ENCODE assay signal across 8 mouse cellular contexts in the genomic region with DNA sequence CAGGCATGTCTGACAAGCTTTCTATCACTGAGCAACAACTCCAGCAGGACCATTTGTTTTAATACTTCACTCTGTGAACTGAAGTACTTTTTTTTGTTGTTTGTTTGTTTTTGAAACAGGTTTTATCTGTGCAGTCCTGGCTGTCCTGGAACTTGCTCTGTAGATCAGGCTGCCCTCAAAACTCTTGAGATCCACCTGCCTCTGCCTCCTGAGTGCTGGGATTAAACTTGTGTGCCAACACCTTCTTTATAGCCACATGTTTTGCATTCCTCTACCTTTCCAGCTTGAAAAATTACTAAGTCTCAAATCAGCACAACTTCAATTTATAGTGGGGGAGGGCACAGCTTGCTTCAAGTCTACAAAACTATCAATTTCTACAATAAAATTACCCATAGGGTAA. TPM values are rescaled to one million over a fixed set of nuclear protein-coding genes. Genes with fewer than 3 reads are reported as not detected.
DNase-seq lines count a peak whose midpoint lies in the region; ATAC-seq and TF ChIP-seq lines count a peak whose summit lies in the region.

No protein-coding gene starts in this region.

- H3K4me3 ChIP-seq in CH12.LX (replicated peaks in 1 of 3; ENCODE audit: low read depth in 2 of 3, low read length in 2 of 3, poor library complexity in 1 of 3): peak overlapping the region in 2 of 3 experiments; percentile 2 to 89
- peak overlapping the region; percentile 98 for H3K4me3 ChIP-seq in heart, postnatal 0 days (ENCODE audit: low read depth, low read length)
- peak overlapping the region; percentile 77 for H3K4me3 ChIP-seq in liver, embryonic 16.5 days (ENCODE audit: low read depth, low read length)

- TF ChIP-seq RAD21 in CH12.LX (IDR thresholded peaks at IDR 0.05; ENCODE audit: low read depth, low read length): no peak

- H3K27me3 ChIP-seq in CH12.LX (replicated peaks): no peaks in the 10 kb centered on the region
- no peaks in the 10 kb centered on the region for H3K27me3 ChIP-seq in heart, postnatal 0 days (ENCODE audit: control insufficient read depth, insufficient read depth, low read length)
- H3K27me3 ChIP-seq in liver, embryonic 16.5 days (ENCODE audit: control insufficient read depth, insufficient read depth, low read depth, low read length): no peaks in the 10 kb centered on the region

- no peak overlapping the region for H3K27ac ChIP-seq in CH12.LX (ENCODE audit: insufficient read depth, low read depth)
- H3K27ac ChIP-seq in heart, postnatal 0 days (ENCODE audit: low read depth): peak overlapping the region; percentile 27
- H3K27ac ChIP-seq in liver, embryonic 16.5 days (ENCODE audit: low read length): 0 out of 2 replicates have a peak overlapping the region, but pooled peaks have one; percentile 14

- peaks cover 0 to 45% of the 10 kb centered on the region in 2 experiments; a peak in 2 of 4 replicates for H3K4me1 ChIP-seq in CH12.LX (ENCODE audit: control insufficient read depth in 1 of 2, insufficient read depth in 2 of 2)
- H3K4me1 ChIP-seq in heart, postnatal 0 days (ENCODE audit: control insufficient read depth, insufficient read depth): peaks cover 42% of the 10 kb centered on the region
- H3K4me1 ChIP-seq in liver, embryonic 16.5 days (ENCODE audit: control insufficient read depth, low read depth, low read length): peaks cover 21% of the 10 kb centered on the region

- no peak for TF ChIP-seq POLR2A in CH12.LX (IDR thresholded peaks at IDR 0.05; ENCODE audit: low read depth, low read length)

- in situ Hi-C loops in CH12.LX (cut with MboI; ENCODE audit: low pct_ligation_motif_present, low pct_unique_long_range_greater_than_20kb, low sequenced_read_pairs): loop anchor here (25.0 kb wide), 1 partner anchor 268 kb away; no protein-coding TSS in a partner anchor

- no peak for TF ChIP-seq EP300 in CH12.LX (IDR thresholded peaks at IDR 0.05; ENCODE audit: low read length)
- TF ChIP-seq EP300 in heart, postnatal 0 days (IDR thresholded peaks at IDR 0.05; ENCODE audit: low read depth): no peak

- dilution Hi-C loops in CH12.LX (cut with MboI; ENCODE audit: extremely low pct_ligation_motif_present, extremely low pct_unique_long_range_greater_than_20kb, low sequenced_read_pairs): no loop called here

- no peak for TF ChIP-seq CTCF in CH12.LX (conservative IDR thresholded peaks at IDR 0.05 in 1 of 2, IDR thresholded peaks at IDR 0.05 in 1 of 2; ENCODE audit: low read depth in 2 of 2, low read length in 2 of 2)
- TF ChIP-seq CTCF in heart, postnatal 0 days (IDR thresholded peaks at IDR 0.05; ENCODE audit: low read depth): no peak

- DNase-seq in heart, adult 11 months: peak; percentile 73
- DNase-seq in heart, adult 9 months (ENCODE audit: low spot score in 2 of 2): no peak
- no peak for DNase-seq in CH12.LX (ENCODE audit: extremely low read depth)
- DNase-seq in heart, postnatal 0 days (ENCODE audit: low spot score): no peak
- no peak for DNase-seq in layer of hippocampus, postnatal 25 days (ENCODE audit: extremely low spot score in 1 of 2, low spot score in 1 of 2)
- no peak for DNase-seq in spleen, postnatal 36 days (ENCODE audit: low spot score in 2 of 2)
- DNase-seq in left cerebral cortex, postnatal 36 days (ENCODE audit: low spot score in 2 of 2): no peak

- peaks cover 0 to 8% of the 10 kb centered on the region in 2 experiments for H3K36me3 ChIP-seq in CH12.LX (replicated peaks in 1 of 2; ENCODE audit: control insufficient read depth in 1 of 2, insufficient read depth in 1 of 2, low read length in 1 of 2)
- no peaks in the 10 kb centered on the region for H3K36me3 ChIP-seq in heart, postnatal 0 days (replicated peaks; ENCODE audit: control insufficient read depth, insufficient read depth, low read length)
- H3K36me3 ChIP-seq in liver, embryonic 16.5 days (ENCODE audit: control insufficient read depth, insufficient read depth): no peaks in the 10 kb centered on the region

- H3K9me3 ChIP-seq in CH12.LX (replicated peaks; ENCODE audit: low read length): no peaks in the 10 kb centered on the region
- no peaks in the 10 kb centered on the region for H3K9me3 ChIP-seq in heart, postnatal 0 days (replicated peaks; ENCODE audit: control insufficient read depth, low read length)
- no peaks in the 10 kb centered on the region for H3K9me3 ChIP-seq in liver, embryonic 16.5 days (replicated peaks; ENCODE audit: control insufficient read depth, low read length)

- intact Hi-C loops in left cerebral cortex, postnatal 36 days (cut with DNase I): no loop called here

- H3K9ac ChIP-seq in CH12.LX (ENCODE audit: insufficient read depth, low read depth): peak overlapping the region; percentile 73; the same call in 1 of the 2 replicates
- H3K9ac ChIP-seq in heart, postnatal 0 days (replicated peaks; ENCODE audit: low read depth, low read length): no peak overlapping the region
- H3K9ac ChIP-seq in liver, embryonic 16.5 days (ENCODE audit: low read depth, low read length): peak overlapping the region; percentile 28; the same call in 1 of the 2 replicates

- no peak for ATAC-seq in heart, postnatal 0 days (ENCODE audit: insufficient read depth, low read depth)
- ATAC-seq in liver, embryonic 16.5 days (ENCODE audit: low read depth): no peak

- H3K79me2 ChIP-seq in CH12.LX (replicated peaks; ENCODE audit: control insufficient read depth, extremely low read depth, insufficient read depth, poor library complexity, severe bottlenecking): peaks cover 47% of the 10 kb centered on the region

- peak overlapping the region; percentile 95 for H3K4me2 ChIP-seq in CH12.LX (ENCODE audit: insufficient read depth, low read depth, poor library complexity, severe bottlenecking)
- H3K4me2 ChIP-seq in heart, postnatal 0 days (ENCODE audit: low read depth, low read length): peak overlapping the region; percentile 63
- peak overlapping the region; percentile 71 for H3K4me2 ChIP-seq in liver, embryonic 16.5 days (ENCODE audit: low read depth, low read length)

TF ChIP-seq in CH12.LX, 34 proteins besides CTCF, POLR2A, EP300 and RAD21:
- no peak for TF ChIP-seq E2F4 (IDR thresholded peaks at IDR 0.05; ENCODE audit: insufficient replicate concordance, low read depth, low read length)
- no peak for TF ChIP-seq USF2 (conservative IDR thresholded peaks at IDR 0.05; ENCODE audit: low read depth, low read length)

RNA-seq across cellular contexts. Expression of a gene that starts 31.0 kb away (rescaled TPM):
- total RNA-seq in CH12.LX (2012; rRNA removed) (1.8 and 2.4 TPM in 2 replicates), CH12.LX (2014; rRNA removed) (2.7 and 4.2 TPM in 2 replicates)
- polyA plus RNA-seq in CH12.LX (2012; ENCODE audit: insufficient read length, low read depth): 2.0 and 2.8 TPM in 2 replicates
- not detected in 2 replicates for total RNA-seq in heart, postnatal 0 days (2014; rRNA removed; ENCODE audit: low replicate concordance)
- 0.20 and 0.21 TPM in 2 replicates for polyA plus RNA-seq in heart, postnatal 0 days (2015; fragmentation: Nextera tagmentation; extraction: Ambion mirVana)
- polyA plus RNA-seq in liver, embryonic 16.5 days (2015; fragmentation: Nextera tagmentation; extraction: Ambion mirVana): 0.22 and 0.28 TPM in 2 replicates
- 1 to 10 TPM; 1.8 to 2.1 TPM for total RNA-seq in layer of hippocampus, postnatal 25 days (2021)
- total RNA-seq in left cerebral cortex, postnatal 36 days (2021): 1 to 10 TPM; 1.8 to 2.0 TPM

RNA-seq across cellular contexts. Expression of a gene that starts 31.1 kb away (rescaled TPM):
- 6.2 and 6.6 TPM in 2 replicates for total RNA-seq in CH12.LX (2012; rRNA removed)
- 3.4 and 4.2 TPM in 2 replicates for total RNA-seq in CH12.LX (2014; rRNA removed)
- 2.3 and 2.9 TPM in 2 replicates for polyA plus RNA-seq in CH12.LX (2012; ENCODE audit: insufficient read length, low read depth)
- total RNA-seq in heart, postnatal 0 days (2014; rRNA removed; ENCODE audit: low replicate concordance): 3.8 and 4.3 TPM in 2 replicates
- polyA plus RNA-seq in heart, postnatal 0 days (2015; fragmentation: Nextera tagmentation; extraction: Ambion mirVana): 0.93 and 1.0 TPM in 2 replicates
- polyA plus RNA-seq in liver, embryonic 16.5 days (2015; fragmentation: Nextera tagmentation; extraction: Ambion mirVana): 0.90 and 1.1 TPM in 2 replicates
- 10 to 100 TPM; 19.3 to 24.9 TPM for total RNA-seq in layer of hippocampus, postnatal 25 days (2021)
- 10 to 100 TPM; 19.3 to 27.6 TPM for total RNA-seq in left cerebral cortex, postnatal 36 days (2021)

Comparison
In these comparisons a context has a peak if more than half of its experiments do, and no peak if none do; other contexts are left out.
1. H3K4me3 ChIP-seq: peak in every context shown above with its lines; median percentile 98 in heart, postnatal 0 days; 77 in liver, embryonic 16.5 days; 46 in CH12.LX.